Mouse (Mus musculus) T-cell, adult 66 days (primary cell): Measurements from ENCODE around the gene 9130409I23Rik. TPM values are rescaled to one million over a fixed set of nuclear protein-coding genes. Genes with fewer than 3 reads are reported as not detected.

Source experiments
- total RNA-seq, 2 experiments: library from RNA; stranded (reverse); gene quantifications; 3 replicates in 1 of 2; 4 replicates in 1 of 2; pipeline ENCODE4 v1.2.4; 2023

The 9130409I23Rik gene
- not detected for total RNA-seq

GRCm38 (mm10) chr1:181050937-181051336, at the start of gene 9130409I23Rik:
TSS of gene 9130409I23Rik (plus strand) at chr1:181051237.

GRCm38 (mm10) chr1:181020756-181021487, 30.1 kb upstream of the 9130409I23Rik start, which contains the start of gene Ephx1:
TSS of gene Ephx1 (minus strand) at chr1:181020904.

Other genes with a start within 250 kb of the 9130409I23Rik start
- 100 to 1,000 TPM; 643 to 664 TPM for gene H3f3a, start 237.3 kb upstream of the 9130409I23Rik start, total RNA-seq
- gene Sde2, start 200.1 kb upstream of the 9130409I23Rik start, total RNA-seq, result 10 to 100 TPM; 48.1 to 53.3 TPM
- gene Lefty2, start 158.1 kb upstream of the 9130409I23Rik start, total RNA-seq, result not detected
- 10 to 100 TPM; 50.7 to 51.5 TPM for gene Pycr2, start 146.9 kb upstream of the 9130409I23Rik start, total RNA-seq
- gene Lefty1, start 116.2 kb upstream of the 9130409I23Rik start, total RNA-seq, result not detected
- 10 to 100 TPM; 57.7 to 60.3 TPM for gene Tmem63a, start 108.9 kb upstream of the 9130409I23Rik start, total RNA-seq
- 10 to 100 TPM; 55.7 to 67.2 TPM for gene Ephx1, start 30.3 kb upstream of the 9130409I23Rik start, total RNA-seq
- gene Nvl, start 93.0 kb downstream of the 9130409I23Rik start, total RNA-seq, result 10 to 100 TPM; 29.1 to 38.3 TPM
- 10 to 100 TPM; 18.0 to 21.4 TPM for gene Cnih4, start 93.5 kb downstream of the 9130409I23Rik start, total RNA-seq
- gene Wdr26, start 160.8 kb downstream of the 9130409I23Rik start, total RNA-seq, result 100 to 1,000 TPM; 242 to 253 TPM